Mouse (Mus musculus) midbrain, embryonic 11.5 days (tissue): ENCODE data around the gene Unc13c. TPM values are rescaled to one million over a fixed set of nuclear protein-coding genes. Genes with fewer than 3 reads are reported as not detected.
A peak's percentile ranks its signal among the peaks of the same experiment; 100 is the strongest.

Source experiments
- ATAC-seq: fragments of 200-750 bp; cut with Nextera tagmentation; 2 replicates; pipeline ENCODE4 v1.8.0; 2017; ENCODE audit warnings: moderate TSS enrichment, moderate library complexity; ENCODE audit not compliant: low FRiP score
- DNase-seq: peaks from one replicate; pipeline ENCODE4 v3.0.0; 2015; ENCODE audit warnings: low spot score; ENCODE audit errors: missing footprints
- H3K27ac ChIP-seq: fragments of 300-500 bp; sonication (generic); 2 replicates; pipeline ENCODE4 v1.5.1; 2014; ENCODE audit warnings: low read depth, low read length
- H3K27me3 ChIP-seq: fragments of 300-500 bp; sonication (generic); 2 replicates; pipeline ENCODE4 v1.6.1; 2014; ENCODE audit warnings: mild to moderate bottlenecking, low read length, moderate library complexity, mixed read lengths; ENCODE audit not compliant: control insufficient read depth, insufficient read depth
- H3K36me3 ChIP-seq: fragments of 300-500 bp; sonication (generic); 2 replicates; pipeline ENCODE4 v1.6.1; 2014; ENCODE audit warnings: mild to moderate bottlenecking, low read length, moderate library complexity, mixed read lengths; ENCODE audit not compliant: control insufficient read depth, insufficient read depth
- H3K4me1 ChIP-seq: fragments of 300-500 bp; sonication (generic); 2 replicates; pipeline ENCODE4 v1.6.1; 2014; ENCODE audit warnings: low read length; ENCODE audit not compliant: control insufficient read depth, insufficient read depth
- H3K4me2 ChIP-seq: fragments of 300-500 bp; sonication (generic); 2 replicates; pipeline ENCODE4 v1.6.1; 2014; ENCODE audit warnings: mild to moderate bottlenecking, moderate library complexity
- H3K4me3 ChIP-seq: fragments of 300-500 bp; sonication (generic); 2 replicates; pipeline ENCODE4 v1.5.1; 2014; ENCODE audit warnings: low read depth, low read length
- H3K9ac ChIP-seq: fragments of 300-500 bp; sonication (generic); 2 replicates; pipeline ENCODE4 v1.6.1; 2014; ENCODE audit warnings: low read length
- H3K9me3 ChIP-seq: fragments of 300-500 bp; sonication (generic); 2 replicates; pipeline ENCODE4 v1.6.1; 2016; ENCODE audit warnings: low read length; ENCODE audit not compliant: control insufficient read depth
- WGBS: fragments of 180-500 bp; shearing (Covaris S2); extraction: QIAGEN DNeasy Blood & Tissue Kit; methylation state at CpG from one replicate; pipeline ENCODE4 v1.1.7; 2014; 5-methylcytosine and 5-hydroxymethylcytosine counted together
- polyA plus RNA-seq: library from polyadenylated mRNA; unstranded; fragments of >200 nt; fragmentation: Nextera tagmentation; extraction: Ambion mirVana; gene quantifications from 2 replicates; pipeline ENCODE4 v1.2.1, GENCODE M21; 2014

Unc13c gene
- 0.21 and 0.26 TPM in 2 replicates for polyA plus RNA-seq

DNA sequence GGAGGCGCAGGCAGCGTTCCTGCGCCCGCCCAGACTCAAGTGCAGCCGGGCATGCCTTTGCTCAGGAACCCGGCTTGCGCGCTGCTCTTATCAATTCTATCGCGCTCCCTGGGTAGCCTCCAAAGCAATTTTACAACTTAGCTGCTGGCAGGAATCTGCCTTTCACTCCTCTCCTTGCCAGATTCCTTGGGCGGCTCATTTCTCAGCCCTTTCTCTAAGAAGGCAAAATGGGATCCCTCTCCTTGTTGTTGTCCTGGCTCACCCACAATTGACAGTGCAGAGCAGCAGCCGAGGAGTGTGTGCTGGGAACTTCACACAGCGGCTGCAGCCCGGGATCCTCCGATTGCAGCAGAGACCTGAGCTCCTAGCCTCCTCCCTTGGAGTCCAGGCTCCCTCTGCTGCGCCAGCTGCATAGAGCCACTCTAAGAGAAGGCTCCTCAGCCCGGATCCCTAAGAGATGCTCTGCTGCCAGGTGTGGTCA is at the start of gene Unc13c:
Unc13c (minus strand) TSS at position 326 of the 481 bp plus-strand sequence.
- Histone ChIP-seq H3K27me3 (peaks cover 3% of the 10 kb centered on the region; the same call in 1 of the 2 replicates), H3K9me3 (no peaks in the 10 kb centered on the region), H3K36me3 (no peaks in the 10 kb centered on the region), H3K9ac (peak within 1 kb of the TSS; percentile 55), H3K4me3 (peak within 1 kb of the TSS; percentile 25), H3K27ac (no peak within 1 kb of the TSS), H3K4me1 (peaks cover 9% of the 10 kb centered on the region), H3K4me2 (peak within 1 kb of the TSS; percentile 45)
- WGBS = 2% methylated on average over 17 of the region's 17 CpGs
- DNase-seq (peak; percentile 91), ATAC-seq (peak; percentile 73)

DNA sequence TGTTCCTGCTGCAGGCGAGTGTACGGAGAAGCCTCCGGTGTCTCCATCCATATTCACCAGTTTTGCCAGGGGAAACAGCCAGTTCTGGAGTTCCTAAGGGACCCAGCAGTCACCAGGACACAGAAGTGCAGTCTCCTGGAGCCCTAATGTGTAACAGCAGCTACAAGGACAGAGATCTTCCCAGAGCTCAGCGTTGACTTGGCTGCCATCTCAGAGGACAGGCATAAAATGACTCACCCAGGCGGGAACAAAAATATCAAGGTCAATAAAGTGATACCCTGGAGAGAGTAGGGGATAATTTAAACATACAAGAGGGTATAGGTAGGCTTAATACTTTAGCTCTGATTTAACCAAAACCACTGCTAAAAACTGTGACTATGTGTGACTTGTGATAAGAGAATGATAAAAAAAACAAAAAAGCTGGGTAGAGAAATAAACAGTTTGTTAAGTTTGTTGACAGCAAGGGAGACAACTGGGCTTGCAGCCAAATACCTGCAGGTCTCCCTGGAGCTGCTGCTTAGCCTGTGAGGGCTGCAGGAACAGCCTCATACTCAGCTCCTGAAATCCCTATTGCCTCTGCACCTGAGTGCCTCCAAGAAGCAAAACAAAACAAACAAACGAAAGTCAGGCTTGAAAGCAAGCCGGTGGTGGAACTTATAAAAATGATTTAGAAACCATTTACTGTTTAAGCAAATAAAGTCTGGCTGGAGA is 39.4 kb upstream of the Unc13c start:
- H3K9ac ChIP-seq = no peak overlapping the region
- no peak overlapping the region for H3K4me3 ChIP-seq
- no peaks in the 10 kb centered on the region for H3K4me1 ChIP-seq
- no peak overlapping the region for H3K27ac ChIP-seq
- no peaks in the 10 kb centered on the region for H3K27me3 ChIP-seq
- H3K36me3 ChIP-seq = no peaks in the 10 kb centered on the region
- WGBS = 82% methylated on average over 7 of the region's 7 CpGs
- no peaks in the 10 kb centered on the region for H3K9me3 ChIP-seq
- no peak overlapping the region for H3K4me2 ChIP-seq
- no peak for ATAC-seq
- DNase-seq = no peak

DNA sequence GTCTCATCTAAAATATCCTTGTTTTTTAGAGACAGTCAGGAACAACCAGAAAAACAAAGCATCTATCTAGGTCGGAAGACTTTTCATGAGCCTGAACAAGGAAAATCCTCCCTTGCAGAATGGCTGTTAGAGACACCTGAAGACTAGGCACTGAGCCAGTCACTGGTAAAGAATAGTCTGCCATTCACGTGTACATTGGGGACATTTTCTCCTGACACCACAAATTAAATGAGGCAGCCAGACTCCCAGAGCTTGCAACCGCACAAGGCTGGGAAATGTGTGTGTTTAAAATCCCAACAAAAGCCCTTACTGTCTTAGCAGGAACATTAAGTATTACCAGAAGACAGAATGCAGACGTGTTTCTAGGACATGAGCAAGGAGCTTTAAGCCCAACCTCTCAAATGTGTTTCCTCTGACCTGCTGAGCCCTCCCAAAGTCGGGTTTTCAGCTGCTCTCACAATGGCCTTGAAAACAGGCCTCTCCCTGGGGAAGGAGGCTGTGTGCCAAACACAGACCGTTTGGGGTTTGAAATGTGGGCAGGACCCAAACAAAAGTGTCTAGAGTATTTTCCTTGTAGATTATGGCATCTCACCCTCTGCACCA is 33.7 kb upstream of the Unc13c start:
- no peak overlapping the region for H3K9ac ChIP-seq
- no peaks in the 10 kb centered on the region for H3K4me1 ChIP-seq
- H3K36me3 ChIP-seq = no peaks in the 10 kb centered on the region
- H3K27me3 ChIP-seq = no peaks in the 10 kb centered on the region
- no peak overlapping the region for H3K4me2 ChIP-seq
- DNase-seq (no peak), ATAC-seq (no peak)
- 45% methylated on average over 6 of the region's 6 CpGs for WGBS
- H3K9me3 ChIP-seq = no peaks in the 10 kb centered on the region
- no peak overlapping the region for H3K4me3 ChIP-seq
- no peak overlapping the region for H3K27ac ChIP-seq

DNA sequence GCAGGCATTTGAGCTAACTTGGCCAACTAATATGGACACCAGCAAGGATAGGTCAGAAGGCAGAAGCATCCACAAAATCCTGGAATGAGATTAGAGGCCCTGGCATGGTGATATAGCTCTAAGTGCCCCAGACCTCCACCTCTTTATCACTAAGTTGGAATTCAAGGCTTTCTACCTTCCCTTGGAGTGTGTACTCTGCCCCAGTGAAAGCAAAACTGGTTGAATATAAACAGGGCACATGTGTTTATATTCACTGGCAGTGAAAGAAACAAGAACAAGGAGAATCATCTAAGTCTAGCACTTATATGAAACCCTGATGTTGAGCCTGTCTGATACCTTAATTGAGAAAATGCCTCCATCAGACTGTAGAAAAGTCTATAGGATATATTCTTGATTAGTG is 19.3 kb upstream of the Unc13c start:
- DNase-seq = no peak
- no peaks in the 10 kb centered on the region for H3K4me1 ChIP-seq
- H3K27ac ChIP-seq = no peak overlapping the region
- no peak overlapping the region for H3K9ac ChIP-seq
- no peaks in the 10 kb centered on the region for H3K36me3 ChIP-seq
- H3K9me3 ChIP-seq = no peaks in the 10 kb centered on the region
- no peak overlapping the region for H3K4me2 ChIP-seq
- no peak overlapping the region for H3K4me3 ChIP-seq
- no peak for ATAC-seq
- H3K27me3 ChIP-seq = no peaks in the 10 kb centered on the region

GRCm38 (mm10) chr9:73987236-73987635 is 18.5 kb upstream of the Unc13c start:
- H3K36me3 ChIP-seq = no peaks in the 10 kb centered on the region
- H3K4me1 ChIP-seq = no peaks in the 10 kb centered on the region
- H3K9me3 ChIP-seq = no peaks in the 10 kb centered on the region
- no peak for ATAC-seq
- H3K4me3 ChIP-seq = no peak overlapping the region
- H3K27me3 ChIP-seq = no peaks in the 10 kb centered on the region
- WGBS = 86% methylated on average over 2 of the region's 2 CpGs
- H3K4me2 ChIP-seq = no peak overlapping the region
- no peak for DNase-seq
- H3K27ac ChIP-seq = no peak overlapping the region
- H3K9ac ChIP-seq = no peak overlapping the region

- Histone ChIP-seq H3K4me1 (no peaks in the 10 kb centered on the region), H3K36me3 (no peaks in the 10 kb centered on the region), H3K27ac (no peak overlapping the region), H3K4me2 (no peak overlapping the region), H3K9ac (no peak overlapping the region), H3K27me3 (no peaks in the 10 kb centered on the region), H3K9me3 (no peaks in the 10 kb centered on the region), H3K4me3 (no peak overlapping the region)
- WGBS = 16% methylated on average over 6 of the region's 6 CpGs
- DNase-seq (peak; percentile 93), ATAC-seq (peak; percentile 71; the same call in 1 of the 2 replicates)
Measured at GRCm38 (mm10) chr9:73982597-73983344, 14.0 kb upstream of the Unc13c start.

DNA sequence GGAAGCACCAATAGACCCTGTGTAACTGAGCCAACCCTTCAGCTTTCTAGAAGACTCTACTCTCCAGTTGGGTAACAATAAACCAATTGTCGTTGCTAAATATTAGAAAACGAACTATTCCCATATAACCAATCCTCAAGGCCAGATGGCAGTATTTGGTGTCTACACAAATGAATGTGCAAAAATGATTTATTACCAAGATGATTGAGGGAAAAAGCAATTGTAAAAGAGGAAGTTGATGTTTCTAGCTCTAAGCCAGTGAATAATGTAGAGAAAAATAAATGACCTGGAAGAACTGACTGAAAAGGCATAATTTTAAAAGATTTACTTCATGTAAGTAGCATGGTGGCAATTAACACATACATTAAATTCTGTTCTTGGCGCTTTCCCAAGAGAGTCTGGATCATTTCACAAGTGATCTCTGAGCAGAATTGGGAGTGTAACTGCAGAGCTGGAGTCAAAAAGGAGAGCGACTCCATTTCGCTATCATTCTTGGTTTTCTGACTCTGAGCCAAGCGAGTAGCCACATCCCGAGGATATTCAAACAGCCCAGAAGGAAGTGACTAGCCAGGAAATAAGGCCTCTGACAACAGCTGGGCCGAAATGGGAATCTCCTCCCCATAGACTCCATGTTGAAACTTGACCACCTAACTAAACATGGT is 3.7 kb upstream of the Unc13c start:
- ATAC-seq = no peak
- Histone ChIP-seq H3K27ac (no peak overlapping the region), H3K9me3 (no peaks in the 10 kb centered on the region), H3K27me3 (peaks cover 3% of the 10 kb centered on the region; the same call in 1 of the 2 replicates), H3K9ac (no peak overlapping the region), H3K4me2 (no peak overlapping the region), H3K4me1 (peaks cover 9% of the 10 kb centered on the region), H3K36me3 (no peaks in the 10 kb centered on the region), H3K4me3 (no peak overlapping the region)
- no peak for DNase-seq
- 88% methylated on average over 8 of the region's 8 CpGs for whole genome bisulfite sequencing

DNA sequence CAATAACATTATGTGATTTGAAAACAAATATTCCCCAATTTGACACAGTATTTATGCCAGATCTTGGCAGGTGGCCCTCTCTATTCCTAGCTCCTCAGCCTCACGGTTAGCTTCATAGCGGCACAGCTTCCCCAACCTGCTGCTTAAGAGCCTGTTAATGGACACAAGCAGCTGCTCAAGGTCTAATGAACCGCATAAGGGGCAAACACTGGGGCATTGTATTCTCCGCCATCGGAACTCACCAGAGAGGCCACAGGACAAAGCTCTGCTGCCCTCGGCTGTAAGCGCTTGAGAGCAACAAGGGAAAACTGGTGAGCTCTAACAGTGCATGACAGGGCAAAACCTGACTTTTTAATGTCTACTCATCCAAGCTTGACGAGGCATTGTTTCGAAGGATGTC is 2.0 kb upstream of the Unc13c start:
- Histone ChIP-seq H3K4me3 (no peak overlapping the region), H3K4me2 (no peak overlapping the region), H3K27ac (no peak overlapping the region), H3K36me3 (no peaks in the 10 kb centered on the region), H3K9ac (no peak overlapping the region), H3K4me1 (peaks cover 9% of the 10 kb centered on the region), H3K9me3 (no peaks in the 10 kb centered on the region), H3K27me3 (peaks cover 3% of the 10 kb centered on the region; the same call in 1 of the 2 replicates)
- ATAC-seq (peak; percentile 83), DNase-seq (peak; percentile 89)
- WGBS = 18% methylated on average over 9 of the region's 9 CpGs
